Mouse (Mus musculus) kidney, postnatal 0 days (tissue): Measurements from ENCODE around the gene 4930438A08Rik. TPM values are rescaled to one million over a fixed set of nuclear protein-coding genes. Genes with fewer than 3 reads are reported as not detected.

Experiments used
- ATAC-seq: fragments of 200-750 bp; cut with Nextera tagmentation; replicated peaks from 2 replicates; pipeline ENCODE4 v1.8.0; 2017; ENCODE audit warnings: low read depth, moderate number of reproducible peaks, moderate TSS enrichment, moderate library complexity; ENCODE audit not compliant: low FRiP score
- DNase-seq: peaks from one replicate; pipeline ENCODE4 v3.0.0-alpha.2; 2016; ENCODE audit warnings: low spot score
- H3K27ac ChIP-seq: fragments of 300-500 bp; sonication (generic); 2 replicates; pipeline ENCODE4 v1.5.1; 2014; ENCODE audit warnings: mild to moderate bottlenecking
- H3K27me3 ChIP-seq: fragments of 300-500 bp; sonication (generic); 2 replicates; pipeline ENCODE4 v1.6.1; 2014; ENCODE audit warnings: low read length, mixed read lengths; ENCODE audit not compliant: insufficient read depth
- H3K36me3 ChIP-seq: fragments of 300-500 bp; sonication (generic); 2 replicates; pipeline ENCODE4 v1.6.1; 2014; ENCODE audit warnings: low read length, mixed read lengths; ENCODE audit not compliant: insufficient read depth
- H3K4me1 ChIP-seq: fragments of 300-500 bp; sonication (generic); replicated peaks from 2 replicates; pipeline ENCODE4 v1.6.1; 2014; ENCODE audit warnings: antibody characterized with exemption, low read length, mixed read lengths; ENCODE audit not compliant: insufficient read depth
- H3K4me2 ChIP-seq: fragments of 300-500 bp; sonication (generic); 2 replicates; pipeline ENCODE4 v1.6.1; 2014; ENCODE audit warnings: mild to moderate bottlenecking, low read length, moderate library complexity, mixed read lengths
- H3K4me3 ChIP-seq: fragments of 300-500 bp; sonication (generic); replicated peaks from 2 replicates; pipeline ENCODE4 v1.5.1; 2014; ENCODE audit warnings: low read depth, low read length
- H3K9ac ChIP-seq: fragments of 300-500 bp; sonication (generic); 2 replicates; pipeline ENCODE4 v1.6.1; 2014; ENCODE audit warnings: low read depth, low read length
- H3K9me3 ChIP-seq: fragments of 300-500 bp; sonication (generic); replicated peaks from 2 replicates; pipeline ENCODE4 v1.6.1; 2016; ENCODE audit warnings: low read length, inconsistent platforms, mixed read lengths
- CTCF ChIP-seq: IDR thresholded peaks from 2 replicates; pipeline ENCODE4 v1.5.1; 2016; ENCODE audit warnings: antibody characterized with exemption, low read depth, mild to moderate bottlenecking, moderate library complexity
- WGBS: fragments of 180-500 bp; shearing (Covaris S2); extraction: QIAGEN DNeasy Blood & Tissue Kit; methylation state at CpG from one replicate; pipeline ENCODE4 v1.1.7; 2014; 5-methylcytosine and 5-hydroxymethylcytosine counted together
- polyA plus RNA-seq: library from polyadenylated mRNA; unstranded; fragments of >200 nt; fragmentation: Nextera tagmentation; extraction: Ambion mirVana; gene quantifications from 2 replicates; pipeline ENCODE4 v1.2.1, GENCODE M21; 2015

Gene 4930438A08Rik
- polyA plus RNA-seq, 1 experiment from 2014 or later, result 0.07 TPM

DNA sequence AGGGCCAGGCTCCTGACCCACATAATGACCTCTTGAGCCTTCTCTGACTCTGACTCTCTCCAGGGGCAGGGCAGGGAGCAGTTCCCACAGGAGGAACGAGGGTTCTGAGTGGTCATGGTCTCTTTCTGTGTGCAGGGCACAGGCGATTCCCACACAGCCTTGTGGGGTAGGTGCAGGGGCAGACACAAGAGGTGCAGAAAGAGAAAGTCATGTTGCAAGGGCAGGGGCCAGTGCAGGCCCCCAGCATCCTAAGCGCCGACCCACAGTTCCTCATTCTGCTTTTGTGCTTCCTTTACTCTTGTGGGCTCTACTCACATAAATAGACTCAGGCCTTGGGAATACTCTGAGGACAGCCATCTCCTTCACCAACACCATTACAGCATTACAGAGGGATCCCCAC lies 1.2 kb downstream of the 4930438A08Rik start:
- H3K9ac ChIP-seq, result no peak overlapping the region
- TF ChIP-seq CTCF, result no peak
- WGBS, result 74% methylated on average over 4 of the region's 4 CpGs
- no peaks in the 10 kb centered on the region for H3K4me1 ChIP-seq
- no peaks in the 10 kb centered on the region for H3K9me3 ChIP-seq
- no peak for ATAC-seq
- no peak for DNase-seq
- no peaks in the 10 kb centered on the region for H3K27me3 ChIP-seq
- no peaks in the 10 kb centered on the region for H3K36me3 ChIP-seq
- H3K4me2 ChIP-seq, result no peak overlapping the region
- H3K27ac ChIP-seq, result no peak overlapping the region
- no peak overlapping the region for H3K4me3 ChIP-seq

- Histone ChIP-seq H3K4me2 (no peak overlapping the region), H3K27ac (no peak overlapping the region), H3K4me1 (no peaks in the 10 kb centered on the region), H3K27me3 (no peaks in the 10 kb centered on the region), H3K4me3 (no peak overlapping the region), H3K9ac (no peak overlapping the region), H3K36me3 (no peaks in the 10 kb centered on the region), H3K9me3 (no peaks in the 10 kb centered on the region)
- WGBS, result 85% methylated on average over 13 of the region's 13 CpGs
- ATAC-seq (no peak), DNase-seq (no peak)
- TF ChIP-seq CTCF, result no peak
These were observed 7.4 kb downstream of the 4930438A08Rik start for GRCm38 (mm10) chr11:58281970-58282496.

- Histone ChIP-seq H3K27ac (no peak overlapping the region), H3K36me3 (no peaks in the 10 kb centered on the region), H3K4me3 (no peak overlapping the region), H3K9me3 (no peaks in the 10 kb centered on the region), H3K4me1 (no peaks in the 10 kb centered on the region), H3K9ac (no peak overlapping the region), H3K4me2 (no peak overlapping the region), H3K27me3 (no peaks in the 10 kb centered on the region)
- no peak for DNase-seq
- no peak for ATAC-seq
- WGBS, result 78% methylated on average over 5 of the region's 5 CpGs
- no peak for TF ChIP-seq CTCF
These were observed 7.9 kb downstream of the 4930438A08Rik start for GRCm38 (mm10) chr11:58282518-58282917.

- no peak overlapping the region for H3K4me3 ChIP-seq
- DNase-seq (no peak), ATAC-seq (no peak)
- no peaks in the 10 kb centered on the region for H3K27me3 ChIP-seq
- no peaks in the 10 kb centered on the region for H3K36me3 ChIP-seq
- no peaks in the 10 kb centered on the region for H3K4me1 ChIP-seq
- no peaks in the 10 kb centered on the region for H3K9me3 ChIP-seq
- no peak overlapping the region for H3K9ac ChIP-seq
- no peak overlapping the region for H3K4me2 ChIP-seq
- H3K27ac ChIP-seq, result no peak overlapping the region
- WGBS, result 75% methylated on average over 9 of the region's 9 CpGs
- no peak for TF ChIP-seq CTCF
These were observed 15.5 kb downstream of the 4930438A08Rik start for GRCm38 (mm10) chr11:58289992-58290682.

- ATAC-seq (no peak), DNase-seq (no peak)
- no peaks in the 10 kb centered on the region for H3K9me3 ChIP-seq
- no peak overlapping the region for H3K4me2 ChIP-seq
- H3K4me1 ChIP-seq, result no peaks in the 10 kb centered on the region
- no peak overlapping the region for H3K27ac ChIP-seq
- no peak overlapping the region for H3K9ac ChIP-seq
- WGBS, result 86% methylated on average over 4 of the region's 4 CpGs
- no peak for TF ChIP-seq CTCF
- H3K27me3 ChIP-seq, result no peaks in the 10 kb centered on the region
- H3K4me3 ChIP-seq, result no peak overlapping the region
- no peaks in the 10 kb centered on the region for H3K36me3 ChIP-seq
These were observed 16.2 kb downstream of the 4930438A08Rik start for GRCm38 (mm10) chr11:58290812-58291211.

- no peak overlapping the region for H3K27ac ChIP-seq
- no peaks in the 10 kb centered on the region for H3K27me3 ChIP-seq
- H3K4me2 ChIP-seq, result no peak overlapping the region
- no peak for ATAC-seq
- H3K9ac ChIP-seq, result no peak overlapping the region
- WGBS, result 58% methylated on average over 4 of the region's 4 CpGs
- no peak overlapping the region for H3K4me3 ChIP-seq
- no peak for TF ChIP-seq CTCF
- H3K9me3 ChIP-seq, result no peaks in the 10 kb centered on the region
- no peak for DNase-seq
- H3K36me3 ChIP-seq, result no peaks in the 10 kb centered on the region
- H3K4me1 ChIP-seq, result no peaks in the 10 kb centered on the region
These were observed 18.2 kb downstream of the 4930438A08Rik start for GRCm38 (mm10) chr11:58292791-58293190.
